25 mouse cellular contexts compared by ENCODE assay signal in the genomic region with DNA sequence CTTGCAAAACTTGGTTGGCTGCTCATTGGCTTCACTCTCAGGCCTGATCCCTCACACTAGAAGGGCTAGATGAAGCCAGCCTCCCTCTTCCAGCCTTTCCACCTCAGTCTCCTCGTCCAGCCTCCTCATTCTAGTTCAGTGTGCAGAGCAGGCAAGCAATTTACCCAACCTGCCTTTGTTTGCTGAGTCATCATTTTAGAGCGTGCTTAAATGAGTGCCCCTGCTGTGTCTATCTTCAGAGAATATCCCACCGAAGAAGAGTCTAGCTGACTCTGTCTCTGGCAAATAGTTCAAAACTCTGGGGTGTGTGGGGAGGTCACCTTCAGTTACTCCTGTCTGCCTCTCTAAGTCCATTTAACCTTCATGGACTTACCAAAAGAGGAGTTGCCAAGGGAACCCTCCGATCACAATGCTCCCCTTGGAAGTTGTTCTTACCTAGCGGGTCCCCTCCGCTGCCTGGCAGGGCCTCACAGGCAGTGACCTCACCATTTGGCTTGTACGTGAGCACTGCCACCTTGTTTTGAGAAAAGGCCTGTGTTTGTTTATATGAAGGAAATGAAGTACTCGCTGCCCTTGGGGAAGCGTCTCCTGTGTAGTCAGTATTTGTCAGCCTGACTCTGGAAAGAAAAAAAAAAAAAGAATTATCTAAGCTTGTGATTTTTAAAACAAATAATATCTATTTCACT.
DNase-seq lines count a peak whose midpoint lies in the region; ATAC-seq and TF ChIP-seq lines count a peak whose summit lies in the region.
"Had no signal": no experiment of that assay in that cellular context is flagged by ENCODE, and none has a peak within 500 bp of the region (broad histone marks: within the 10 kb centered on the region; RNA-seq: fewer than 3 reads in every experiment).

No protein-coding gene starts in this region.

- H3K4me2 ChIP-seq in hindbrain, embryonic 11.5 days (replicated peaks; ENCODE audit: low read depth, low read length): no peak overlapping the region
- H3K4me2 ChIP-seq: embryonic facial prominence, embryonic 15.5 days; forebrain, embryonic 12.5 days; hindbrain, embryonic 15.5 days; liver, embryonic 12.5 days; midbrain, embryonic 12.5 days had no signal

- H3K9ac ChIP-seq in hindbrain, embryonic 11.5 days (ENCODE audit: low read depth, low read length): no peak overlapping the region
- H3K9ac ChIP-seq: embryonic facial prominence, embryonic 15.5 days; forebrain, embryonic 12.5 days; forebrain, postnatal 0 days; hindbrain, embryonic 15.5 days; liver, embryonic 12.5 days; liver, postnatal 0 days; midbrain, embryonic 12.5 days had no signal

- 62% methylated on average over 9 of the region's 9 CpGs for WGBS in hindbrain, embryonic 10.5 days
- WGBS in hindbrain, embryonic 11.5 days: 65% methylated on average over 9 of the region's 9 CpGs
- WGBS in limb, embryonic 10.5 days: 61% methylated on average over 9 of the region's 9 CpGs

- H3K27me3 ChIP-seq in hindbrain, embryonic 10.5 days (ENCODE audit: insufficient read depth, poor library complexity, severe bottlenecking): peaks cover 27% of the 10 kb centered on the region
- H3K27me3 ChIP-seq in hindbrain, embryonic 11.5 days (ENCODE audit: control insufficient read depth, insufficient read depth, low read length): no peaks in the 10 kb centered on the region
- H3K27me3 ChIP-seq in limb, embryonic 10.5 days (ENCODE audit: low read depth, poor library complexity, severe bottlenecking): peaks cover 80% of the 10 kb centered on the region

- peaks cover 7% of the 10 kb centered on the region for H3K9me3 ChIP-seq in hindbrain, embryonic 10.5 days
- no peaks in the 10 kb centered on the region for H3K9me3 ChIP-seq in hindbrain, embryonic 11.5 days (ENCODE audit: control insufficient read depth, low read length)
- no peaks in the 10 kb centered on the region for H3K9me3 ChIP-seq in limb, embryonic 10.5 days (replicated peaks)
- H3K9me3 ChIP-seq: embryonic facial prominence, embryonic 15.5 days; heart, embryonic 10.5 days; hindbrain, embryonic 15.5 days; liver, embryonic 12.5 days; midbrain, embryonic 12.5 days had no signal

- no peak for ATAC-seq in hindbrain, embryonic 11.5 days (ENCODE audit: low FRiP score)
- ATAC-seq in inflammation-experienced regulatory T-cells, adult 6 months: no peak
- ATAC-seq: CD4-positive, CD25-positive, alpha-beta regulatory T cell, adult 4 months; forebrain, postnatal 0 days; liver, embryonic 12.5 days; liver, postnatal 0 days had no signal

- no peaks in the 10 kb centered on the region for H3K36me3 ChIP-seq in hindbrain, embryonic 10.5 days
- no peaks in the 10 kb centered on the region for H3K36me3 ChIP-seq in hindbrain, embryonic 11.5 days (ENCODE audit: control insufficient read depth, insufficient read depth, low read length)
- H3K36me3 ChIP-seq in limb, embryonic 10.5 days: no peaks in the 10 kb centered on the region
- H3K36me3 ChIP-seq: embryonic facial prominence, embryonic 10.5 days; embryonic facial prominence, embryonic 15.5 days; forebrain, embryonic 12.5 days; heart, embryonic 10.5 days; hindbrain, embryonic 15.5 days; liver, embryonic 12.5 days; midbrain, embryonic 12.5 days had no signal

- H3K4me3 ChIP-seq in hindbrain, embryonic 10.5 days: no peak overlapping the region
- no peak overlapping the region for H3K4me3 ChIP-seq in hindbrain, embryonic 11.5 days (ENCODE audit: low read depth, low read length)
- H3K4me3 ChIP-seq in limb, embryonic 10.5 days: no peak overlapping the region
- H3K4me3 ChIP-seq: embryonic facial prominence, embryonic 10.5 days; embryonic facial prominence, embryonic 15.5 days; forebrain, embryonic 12.5 days; heart, embryonic 10.5 days; hindbrain, embryonic 15.5 days; liver, embryonic 12.5 days; midbrain, embryonic 12.5 days had no signal

- TF ChIP-seq CTCF in brain, embryonic 14.5 days (IDR thresholded peaks at IDR 0.05; ENCODE audit: borderline replicate concordance, extremely low read depth, insufficient read depth, insufficient read length): no peak

- no peak for DNase-seq in hindbrain, embryonic 10.5 days (ENCODE audit: low spot score)
- no peak for DNase-seq in hindbrain, embryonic 11.5 days (ENCODE audit: low spot score)
- DNase-seq in ovary, adult 18-20 months (ENCODE audit: low spot score): peak; percentile 16
- DNase-seq in ovary, postnatal 14 days (ENCODE audit: low spot score): no peak
- peak; percentile 32 for DNase-seq in brain, embryonic 14.5 days (ENCODE audit: low read depth)
- DNase-seq in lung, postnatal 36 days: peak; percentile 41
- no peak for DNase-seq in limb, embryonic 10.5 days (ENCODE audit: low spot score)
- DNase-seq: adrenal gland, adult 8-10 months; cerebellum, adult 11 months; cerebellum, adult 9-11 months; forebrain, postnatal 0 days; heart, postnatal 36 days; kidney, adult 18-20 months; kidney, postnatal 4 days; liver, postnatal 0 days had no signal

- TF ChIP-seq POLR2A in brain, embryonic 14.5 days (IDR thresholded peaks at IDR 0.05; ENCODE audit: borderline replicate concordance, extremely low read depth, insufficient read depth, insufficient read length, poor library complexity, severe bottlenecking): no peak

- 0 out of 2 replicates have a peak overlapping the region, but pooled peaks have one; percentile 40 for H3K27ac ChIP-seq in hindbrain, embryonic 10.5 days
- H3K27ac ChIP-seq in hindbrain, embryonic 11.5 days (ENCODE audit: low read depth, low read length): no peak overlapping the region
- H3K27ac ChIP-seq in limb, embryonic 10.5 days: no peak overlapping the region
- H3K27ac ChIP-seq: embryonic facial prominence, embryonic 10.5 days; embryonic facial prominence, embryonic 15.5 days; forebrain, embryonic 12.5 days; heart, embryonic 10.5 days; hindbrain, embryonic 15.5 days; kidney, postnatal 0 days; liver, embryonic 12.5 days; midbrain, embryonic 12.5 days had no signal

- peaks cover 27% of the 10 kb centered on the region for H3K4me1 ChIP-seq in hindbrain, embryonic 10.5 days (replicated peaks)
- no peaks in the 10 kb centered on the region for H3K4me1 ChIP-seq in hindbrain, embryonic 11.5 days (replicated peaks; ENCODE audit: control insufficient read depth, insufficient read depth, low read length)
- H3K4me1 ChIP-seq in limb, embryonic 10.5 days: peaks cover 21% of the 10 kb centered on the region
- H3K4me1 ChIP-seq: liver, embryonic 12.5 days had no signal

Comparison
In these comparisons a context has a peak if more than half of its experiments do, and no peak if none do; other contexts are left out.
1. DNase-seq: peak in ovary, adult 18-20 months (single experiment), brain, embryonic 14.5 days (single experiment) and lung, postnatal 36 days (single experiment); none in hindbrain, embryonic 10.5 days (single experiment), hindbrain, embryonic 11.5 days (single experiment), ovary, postnatal 14 days (single experiment) and limb, embryonic 10.5 days (single experiment).